Mouse (Mus musculus): ENCODE measurements around the gene Use1. TPM values are rescaled to one million over a fixed set of nuclear protein-coding genes. Genes with fewer than 3 reads are reported as not detected.
"Not testable (repeated sequence)": the region's sequence is repeated elsewhere in the genome, so short reads cannot be mapped to it uniquely, and the experiment has no call there.

Use1 gene
- 98.4 and 106 TPM in 2 replicates for polyA plus RNA-seq (2015; fragmentation: Nextera tagmentation; extraction: Ambion mirVana)

GRCm38 (mm10) chr8:71366771-71367528 is at the start of gene Use1:
TSS of gene Use1 (plus strand) at chr8:71366848.
- under 1% methylated on average over 56 of the region's 56 CpGs for WGBS

GRCm38 (mm10) chr8:71318610-71319009 is 48.0 kb upstream of the Use1 start:
- H3K36me3 ChIP-seq (ENCODE audit: control insufficient read depth, insufficient read depth), result peaks cover 43% of the 10 kb centered on the region
- not testable (repeated sequence) for H3K27ac ChIP-seq (ENCODE audit: low read depth, low read length); H3K4me3 ChIP-seq (ENCODE audit: low read depth, low read length); ATAC-seq; H3K27me3 ChIP-seq (replicated peaks; ENCODE audit: control insufficient read depth, insufficient read depth, low read length); H3K4me1 ChIP-seq (replicated peaks; ENCODE audit: control insufficient read depth, insufficient read depth, low read length); H3K4me2 ChIP-seq (replicated peaks; ENCODE audit: low read depth); H3K9me3 ChIP-seq (ENCODE audit: control insufficient read depth); H3K9ac ChIP-seq (ENCODE audit: low read depth, low read length)
- 94% methylated on average over 5 of the region's 5 CpGs for WGBS

More at GRCm38 (mm10) chr8:71366771-71367528, at the start of gene Use1:
- no peaks in the 10 kb centered on the region for H3K4me1 ChIP-seq (replicated peaks; ENCODE audit: control insufficient read depth, insufficient read depth, low read length)
- H3K27me3 ChIP-seq (replicated peaks; ENCODE audit: control insufficient read depth, insufficient read depth, low read length), result no peaks in the 10 kb centered on the region
- peak within 1 kb of the TSS; percentile 53 for H3K4me3 ChIP-seq (ENCODE audit: low read depth, low read length)
- peak within 1 kb of the TSS; percentile 92 for H3K4me2 ChIP-seq (replicated peaks; ENCODE audit: low read depth)
- peak; percentile 63 for ATAC-seq
- peaks cover 11% of the 10 kb centered on the region; the same call in 1 of the 2 replicates for H3K36me3 ChIP-seq (ENCODE audit: control insufficient read depth, insufficient read depth)
- no peaks in the 10 kb centered on the region for H3K9me3 ChIP-seq (ENCODE audit: control insufficient read depth)
- 0 out of 2 replicates have a peak, but pooled peaks have one; percentile 1 for TF ChIP-seq CTCF (IDR thresholded peaks at IDR 0.05; ENCODE audit: low read depth)
- H3K9ac ChIP-seq (ENCODE audit: low read depth, low read length), result peak within 1 kb of the TSS; percentile 41
- H3K27ac ChIP-seq (ENCODE audit: low read depth, low read length), result peak within 1 kb of the TSS; percentile 77

- not testable (repeated sequence) for H3K4me3 ChIP-seq (ENCODE audit: low read depth, low read length); H3K9ac ChIP-seq (ENCODE audit: low read depth, low read length); H3K9me3 ChIP-seq (ENCODE audit: control insufficient read depth); H3K4me2 ChIP-seq (replicated peaks; ENCODE audit: low read depth); H3K27me3 ChIP-seq (replicated peaks; ENCODE audit: control insufficient read depth, insufficient read depth, low read length); H3K4me1 ChIP-seq (replicated peaks; ENCODE audit: control insufficient read depth, insufficient read depth, low read length); ATAC-seq; H3K27ac ChIP-seq (ENCODE audit: low read depth, low read length)
- H3K36me3 ChIP-seq (ENCODE audit: control insufficient read depth, insufficient read depth), result peaks cover 54% of the 10 kb centered on the region
- WGBS, result 84% methylated on average over 2 of the region's 2 CpGs
Observed at GRCm38 (mm10) chr8:71319760-71320159, 46.9 kb upstream of the Use1 start.

GRCm38 (mm10) chr8:71322939-71323338 is 43.7 kb upstream of the Use1 start:
- no peak overlapping the region for H3K4me2 ChIP-seq (replicated peaks; ENCODE audit: low read depth)
- no peak for TF ChIP-seq CTCF (IDR thresholded peaks at IDR 0.05; ENCODE audit: low read depth)
- no peak overlapping the region for H3K4me3 ChIP-seq (ENCODE audit: low read depth, low read length)
- no peak overlapping the region for H3K9ac ChIP-seq (ENCODE audit: low read depth, low read length)
- no peaks in the 10 kb centered on the region for H3K9me3 ChIP-seq (ENCODE audit: control insufficient read depth)
- no peaks in the 10 kb centered on the region for H3K27me3 ChIP-seq (replicated peaks; ENCODE audit: control insufficient read depth, insufficient read depth, low read length)
- 0 out of 2 replicates have a peak, but pooled peaks have one; percentile 31 for ATAC-seq
- H3K27ac ChIP-seq (ENCODE audit: low read depth, low read length), result no peak overlapping the region
- H3K4me1 ChIP-seq (replicated peaks; ENCODE audit: control insufficient read depth, insufficient read depth, low read length), result no peaks in the 10 kb centered on the region
- WGBS, result 78% methylated on average over 3 of the region's 3 CpGs
- H3K36me3 ChIP-seq (ENCODE audit: control insufficient read depth, insufficient read depth), result peaks cover 49% of the 10 kb centered on the region

GRCm38 (mm10) chr8:71324848-71325247 is 41.8 kb upstream of the Use1 start:
- H3K27me3 ChIP-seq (replicated peaks; ENCODE audit: control insufficient read depth, insufficient read depth, low read length), result no peaks in the 10 kb centered on the region
- WGBS, result 88% methylated on average over 1 of the region's 1 CpGs
- H3K4me2 ChIP-seq (replicated peaks; ENCODE audit: low read depth), result no peak overlapping the region
- peak; percentile 78 for TF ChIP-seq CTCF (IDR thresholded peaks at IDR 0.05; ENCODE audit: low read depth)
- no peaks in the 10 kb centered on the region for H3K9me3 ChIP-seq (ENCODE audit: control insufficient read depth)
- H3K4me3 ChIP-seq (ENCODE audit: low read depth, low read length), result no peak overlapping the region
- peaks cover 66% of the 10 kb centered on the region for H3K36me3 ChIP-seq (ENCODE audit: control insufficient read depth, insufficient read depth)
- H3K9ac ChIP-seq (ENCODE audit: low read depth, low read length), result no peak overlapping the region
- no peak overlapping the region for H3K27ac ChIP-seq (ENCODE audit: low read depth, low read length)
- ATAC-seq, result peak; percentile 60
- no peaks in the 10 kb centered on the region for H3K4me1 ChIP-seq (replicated peaks; ENCODE audit: control insufficient read depth, insufficient read depth, low read length)

GRCm38 (mm10) chr8:71337834-71338233 is 28.8 kb upstream of the Use1 start:
- not testable (repeated sequence) for H3K27me3 ChIP-seq (replicated peaks; ENCODE audit: control insufficient read depth, insufficient read depth, low read length); H3K9ac ChIP-seq (ENCODE audit: low read depth, low read length); ATAC-seq; H3K27ac ChIP-seq (ENCODE audit: low read depth, low read length); H3K9me3 ChIP-seq (ENCODE audit: control insufficient read depth); H3K4me2 ChIP-seq (replicated peaks; ENCODE audit: low read depth); H3K4me3 ChIP-seq (ENCODE audit: low read depth, low read length); H3K4me1 ChIP-seq (replicated peaks; ENCODE audit: control insufficient read depth, insufficient read depth, low read length)
- 95% methylated on average over 6 of the region's 6 CpGs for WGBS
- peaks cover 48% of the 10 kb centered on the region for H3K36me3 ChIP-seq (ENCODE audit: control insufficient read depth, insufficient read depth)

Data from intestine, postnatal 0 days (tissue).